Mouse (Mus musculus): ENCODE measurements around the gene Gm10428.

DNA sequence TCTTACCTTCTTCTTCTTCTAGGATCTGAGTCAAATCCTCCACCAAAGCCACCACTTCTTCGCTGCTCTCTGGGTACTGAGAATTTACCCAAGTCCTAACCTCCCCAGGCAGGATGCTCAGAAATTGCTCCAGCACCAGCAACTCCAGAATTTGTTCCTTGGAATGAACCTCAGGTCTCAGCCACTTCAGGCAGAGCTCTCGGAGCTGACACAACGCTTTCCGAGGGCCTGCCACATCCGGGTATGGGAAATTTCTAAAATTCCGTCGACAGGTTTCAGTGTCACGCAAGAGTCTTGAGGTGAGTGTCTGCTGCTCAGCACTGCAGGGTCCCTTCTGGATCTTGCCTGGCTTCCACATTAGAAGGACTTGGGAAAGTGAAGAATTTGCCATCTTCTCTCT, 24.6 kb upstream of the Gm10428 start:
- TF ChIP-seq CTCF (IDR thresholded peaks at IDR 0.05; ENCODE audit: low read depth, low read length), result no peak
- TF ChIP-seq POLR2A (IDR thresholded peaks at IDR 0.05; ENCODE audit: borderline replicate concordance, low read depth, low read length), result no peak
